Mouse (Mus musculus) MN1 (cell line): Measurements from ENCODE around the gene Golgb1.

Source experiments
- DNase-seq: peaks from one replicate; pipeline ENCODE4 v3.0.0-alpha.2; 2016; ENCODE audit warnings: low spot score

Golgb1 gene

DNA sequence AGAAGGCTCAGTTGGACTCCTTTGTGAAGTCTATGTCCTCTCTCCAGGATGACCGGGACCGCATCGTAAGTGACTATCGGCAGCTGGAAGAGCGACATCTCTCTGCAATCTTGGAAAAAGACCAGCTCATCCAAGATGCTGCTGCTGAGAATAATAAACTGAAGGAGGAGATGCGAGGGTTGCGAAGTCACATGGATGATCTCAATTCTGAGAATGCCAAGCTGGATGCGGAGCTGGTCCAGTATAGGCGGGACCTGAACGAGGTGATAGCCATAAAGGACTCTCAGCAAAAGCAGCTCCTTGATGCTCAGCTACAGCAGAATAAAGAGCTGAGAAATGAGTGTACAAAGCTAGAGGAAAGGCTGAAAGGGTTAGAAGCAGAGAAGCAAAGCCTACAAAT, 43.6 kb downstream of the Golgb1 start:
- no peak for DNase-seq

DNA sequence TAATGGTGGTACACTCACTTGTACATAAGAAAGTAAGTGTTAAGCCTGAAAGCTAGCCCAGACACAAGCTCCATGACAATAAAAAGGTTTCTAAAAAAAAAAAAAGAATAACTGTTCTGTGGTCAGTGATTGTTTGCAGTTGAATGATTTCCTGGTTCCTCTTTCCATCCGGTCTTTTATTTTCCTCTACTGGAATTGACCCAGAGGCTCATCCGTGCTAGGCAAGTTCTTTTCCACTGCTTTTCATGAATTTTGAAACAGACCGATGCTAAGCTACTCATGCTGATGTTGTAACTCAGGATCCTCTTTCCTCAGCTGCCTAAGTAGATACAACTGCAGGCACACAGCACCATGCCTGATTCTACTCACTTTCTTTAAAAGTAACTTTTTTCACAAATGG, 45.5 kb downstream of the Golgb1 start:
- no peak for DNase-seq

DNA sequence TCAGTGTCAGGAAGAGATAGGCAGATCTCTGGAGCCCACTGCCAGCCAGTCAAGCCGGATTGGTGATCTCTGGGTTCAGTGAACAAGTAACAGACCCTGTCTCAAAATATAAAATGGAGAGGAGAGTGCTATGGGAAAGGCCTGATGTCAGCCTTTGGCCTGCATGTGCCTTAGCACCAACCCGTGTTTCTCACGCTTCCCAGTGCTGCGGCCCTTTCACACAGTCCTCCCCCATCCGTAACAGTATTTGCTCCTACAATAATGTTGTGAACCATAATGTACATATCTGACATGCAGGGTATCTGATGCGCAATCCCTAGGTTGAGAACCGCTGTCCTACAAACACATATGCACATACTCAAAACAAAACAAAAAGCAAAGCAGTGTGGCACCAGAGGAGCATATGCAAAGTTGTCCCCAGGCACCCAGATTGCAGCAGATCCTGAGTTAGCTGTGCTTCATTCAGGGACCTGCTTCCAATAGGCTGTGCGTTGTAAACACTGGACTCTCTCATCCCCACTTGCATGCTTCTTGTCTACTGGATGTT, 46.2 kb downstream of the Golgb1 start:
- no peak for DNase-seq

DNA sequence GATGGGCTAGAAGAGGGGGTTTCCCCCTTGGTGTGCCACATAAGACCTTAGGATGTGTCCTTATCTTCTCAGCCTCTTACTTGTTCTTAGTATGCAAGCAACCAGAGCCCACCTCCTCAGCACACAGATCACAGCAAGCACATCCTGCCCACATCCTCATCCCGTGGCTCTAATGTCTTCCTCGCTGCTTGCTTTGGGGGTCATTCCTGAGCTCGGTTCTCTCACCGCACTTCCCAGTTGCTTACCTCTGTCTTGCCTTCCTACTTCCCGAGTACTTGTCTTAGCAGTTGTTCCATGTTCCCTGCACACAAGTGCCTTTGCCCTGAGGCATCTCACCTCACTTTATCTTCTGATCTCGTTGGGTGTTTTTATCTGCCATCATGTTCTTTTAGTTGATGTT, 47.0 kb downstream of the Golgb1 start:
- DNase-seq, result no peak

DNA sequence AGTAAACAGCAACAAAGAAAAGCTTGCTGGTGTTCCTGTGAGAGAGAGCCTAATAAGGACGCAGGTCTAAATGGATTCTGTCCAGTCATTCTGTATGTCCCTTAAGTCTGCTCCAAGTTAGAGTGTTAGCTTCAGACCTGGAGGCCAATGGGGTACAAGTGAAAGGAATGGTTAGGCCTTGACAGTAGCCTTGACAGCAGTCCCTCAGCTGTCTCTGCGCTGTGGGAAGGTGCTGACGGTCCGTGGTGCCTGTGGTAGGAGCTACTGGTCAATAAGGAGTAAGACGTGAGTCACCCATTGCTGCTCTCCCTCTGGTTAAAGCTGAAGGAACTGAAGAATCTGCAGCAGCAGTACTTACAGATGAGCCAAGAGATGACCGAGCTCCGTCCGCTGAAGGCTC, 49.4 kb downstream of the Golgb1 start:
- DNase-seq, result no peak

DNA sequence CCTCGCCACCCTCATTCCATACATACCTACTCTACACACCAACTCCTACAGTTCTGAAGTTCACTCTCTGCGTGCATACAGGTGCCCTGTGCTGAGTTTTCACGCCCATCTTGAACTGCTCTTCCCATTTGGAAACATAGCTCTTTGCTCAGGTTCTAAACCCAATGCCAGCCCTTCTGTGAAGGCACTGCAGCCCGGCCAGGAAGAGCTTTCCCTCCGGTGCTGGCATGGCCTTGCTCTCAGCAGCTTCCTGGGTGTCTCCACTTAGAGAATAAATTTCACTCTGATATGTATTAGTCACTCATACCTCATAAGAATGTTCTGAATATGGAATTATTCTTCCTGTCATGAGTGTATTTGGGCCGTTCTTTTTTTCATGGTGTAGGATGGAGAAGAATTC, 50.4 kb downstream of the Golgb1 start:
- no peak for DNase-seq

DNA sequence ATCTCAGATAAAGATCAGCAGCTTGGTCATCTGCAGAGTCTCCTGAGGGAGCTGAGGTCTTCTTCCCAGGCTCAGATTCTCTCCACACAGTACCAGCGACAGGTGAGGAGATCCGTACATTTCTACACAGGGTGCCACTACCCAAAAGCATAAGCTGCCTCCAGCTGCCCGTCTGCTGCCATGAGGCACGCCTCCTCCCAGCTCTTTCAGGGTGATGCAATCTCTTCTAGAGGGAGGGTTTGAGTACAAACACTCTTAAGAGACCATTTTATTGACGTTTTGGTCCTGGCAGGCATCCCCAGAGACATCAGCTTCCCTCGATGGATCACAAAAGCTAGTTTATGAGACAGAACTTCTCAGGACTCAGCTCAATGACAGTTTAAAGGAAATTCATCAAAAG, 50.9 kb downstream of the Golgb1 start:
- peak; percentile 20 for DNase-seq

DNA sequence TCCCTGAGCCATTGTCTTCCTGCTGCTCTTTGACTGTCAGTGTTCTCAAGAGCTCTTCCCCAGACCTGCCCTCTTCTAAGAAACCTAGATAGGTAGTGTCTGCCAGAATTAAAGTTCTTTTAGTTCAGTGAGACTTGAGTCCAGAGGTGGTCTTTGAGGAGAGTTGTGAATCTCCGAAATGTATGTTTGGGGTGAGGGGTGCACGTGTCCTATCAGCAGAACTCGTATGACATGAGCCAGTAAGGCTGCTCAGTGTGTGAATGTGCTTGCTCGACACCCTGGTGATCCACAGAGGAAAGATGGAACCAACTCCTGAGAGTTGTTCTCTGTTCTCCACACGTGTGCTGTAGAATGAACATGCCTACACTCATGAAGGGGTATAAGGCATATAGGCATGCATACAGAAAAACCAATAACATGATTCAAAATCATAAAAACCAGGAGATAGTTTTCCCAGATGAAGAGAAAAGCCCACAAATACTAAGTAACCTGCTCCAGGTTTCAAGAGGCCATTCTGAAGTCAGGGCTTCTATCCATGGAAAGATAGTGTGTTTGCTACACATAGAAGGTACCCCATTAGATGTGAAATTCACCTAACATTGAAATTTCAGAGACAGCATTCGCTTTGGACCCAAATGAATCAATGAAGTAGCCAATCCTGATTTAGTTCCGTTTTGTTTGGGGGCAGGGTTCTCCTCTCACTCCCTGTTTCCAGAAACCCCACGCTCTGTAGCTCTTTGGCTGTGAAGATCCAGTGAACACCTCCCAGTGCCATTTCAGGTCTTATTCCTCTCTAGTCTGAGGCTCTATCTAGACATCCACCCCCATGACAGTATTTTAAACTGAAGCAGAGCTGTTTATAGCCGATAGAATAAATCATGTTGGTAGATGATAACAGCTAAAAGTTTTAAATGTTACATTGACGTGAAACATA, 51.8 kb downstream of the Golgb1 start:
- DNase-seq, result no peak

DNA sequence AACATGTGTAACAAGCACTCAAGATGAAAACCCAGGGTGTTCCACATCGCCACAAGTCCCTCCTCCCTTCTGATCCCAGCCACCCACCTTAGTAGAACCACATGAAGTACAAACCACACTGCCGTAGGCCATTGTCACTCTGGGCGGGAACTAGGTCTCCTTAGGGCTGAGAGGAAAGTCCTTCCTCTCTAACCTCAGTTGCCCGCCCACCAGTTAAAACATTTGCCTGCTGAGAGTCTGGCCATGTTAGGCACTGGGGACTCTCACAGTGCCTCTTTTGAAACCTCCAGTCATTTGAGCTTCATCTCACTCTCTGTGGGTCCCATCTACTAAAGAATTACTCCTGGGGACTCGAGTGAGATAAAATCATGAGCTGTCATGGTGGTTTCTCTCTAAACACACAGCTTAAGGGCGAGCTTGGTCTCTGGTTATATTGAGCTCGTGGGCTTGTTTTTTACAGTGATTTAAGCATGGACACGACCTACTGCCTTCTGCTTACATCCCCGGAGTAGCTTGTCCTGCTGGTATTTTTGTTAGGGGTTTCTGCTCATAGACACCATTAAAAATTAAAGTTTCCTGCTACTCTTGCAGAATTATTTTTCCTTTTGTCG, 52.7 kb downstream of the Golgb1 start:
- DNase-seq, result no peak

DNA sequence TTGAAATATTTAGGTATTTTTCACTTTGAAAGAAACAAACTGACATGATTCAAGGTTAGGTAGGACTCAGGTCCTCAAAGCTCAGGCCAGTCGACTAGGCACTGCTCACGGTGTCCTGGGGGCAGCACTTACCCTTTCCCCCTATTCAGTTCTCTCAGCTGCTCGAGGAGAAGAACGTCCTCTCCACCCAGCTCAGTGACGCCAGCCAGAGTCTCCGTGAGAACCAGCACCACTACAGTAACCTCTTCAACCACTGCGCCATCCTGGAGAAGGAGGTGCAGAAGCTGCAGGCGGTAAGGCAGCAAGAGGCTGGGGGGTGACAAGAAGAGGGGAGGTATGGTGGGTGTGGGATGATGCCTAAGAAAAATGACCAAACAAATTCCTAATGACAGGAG, 53.2 kb downstream of the Golgb1 start:
- DNase-seq, result no peak

DNA sequence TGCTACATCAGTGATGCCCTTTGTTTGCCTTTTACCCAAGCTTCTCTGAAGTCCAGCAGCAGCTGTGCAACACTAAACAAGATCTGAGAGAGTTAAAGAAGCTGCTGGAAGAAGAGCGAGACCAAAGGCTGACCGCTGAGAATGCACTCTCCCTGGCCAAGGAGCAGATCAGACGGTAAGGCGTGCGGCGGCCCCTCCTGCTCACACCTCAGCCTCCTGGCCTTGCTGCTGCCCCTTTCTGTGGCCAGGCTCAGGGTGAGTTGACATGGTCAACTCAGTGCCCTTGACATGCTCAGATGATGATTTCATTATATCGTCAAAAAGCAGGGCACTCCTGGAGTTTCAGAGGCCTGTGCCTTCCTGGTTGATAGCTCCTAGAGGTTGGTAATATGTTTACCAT, 54.3 kb downstream of the Golgb1 start:
- DNase-seq, result no peak

DNA sequence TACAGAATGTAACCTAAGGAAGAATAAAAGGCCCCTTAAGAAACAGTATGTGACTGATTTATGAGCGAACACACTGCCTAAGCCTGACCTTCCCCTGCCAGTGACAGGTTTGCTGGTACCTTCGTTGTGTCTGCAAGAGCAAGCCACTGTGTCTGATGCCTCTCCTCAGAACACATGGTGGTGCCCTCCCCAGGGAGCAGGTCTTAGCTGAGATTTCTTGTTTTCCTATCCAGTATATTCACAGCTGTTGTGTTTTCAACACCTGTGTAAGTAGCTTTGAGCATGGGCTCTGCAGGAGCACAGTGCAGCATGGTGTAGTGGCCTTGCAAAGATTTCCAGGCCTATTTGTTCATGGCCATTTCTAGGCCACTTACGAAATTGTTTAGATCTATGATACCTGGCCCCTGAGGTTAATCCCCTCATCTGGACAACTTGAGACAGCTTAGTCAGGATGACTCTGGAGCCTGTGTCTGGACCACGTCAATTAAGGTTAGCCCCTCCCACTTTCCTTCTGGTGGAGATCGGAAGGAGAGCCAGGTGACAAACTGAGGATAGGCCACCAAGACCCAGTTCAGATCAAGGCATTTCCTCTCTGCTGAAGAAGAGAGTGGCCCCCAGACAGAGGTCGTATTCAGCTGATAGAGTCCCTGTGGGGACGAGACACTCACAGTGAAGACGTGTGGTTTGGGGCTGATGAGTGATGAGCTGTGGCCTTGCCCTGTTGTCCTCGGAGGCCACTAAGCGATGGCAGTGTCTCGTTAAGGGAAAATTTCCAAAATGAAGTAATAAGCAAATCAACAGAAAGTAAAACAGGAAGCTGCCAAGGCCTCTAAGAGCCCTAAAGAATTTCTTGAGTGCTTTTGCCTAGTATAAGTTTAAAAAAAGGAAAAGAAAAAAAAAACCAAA, 55.5 kb downstream of the Golgb1 start:
- DNase-seq, result no peak

DNA sequence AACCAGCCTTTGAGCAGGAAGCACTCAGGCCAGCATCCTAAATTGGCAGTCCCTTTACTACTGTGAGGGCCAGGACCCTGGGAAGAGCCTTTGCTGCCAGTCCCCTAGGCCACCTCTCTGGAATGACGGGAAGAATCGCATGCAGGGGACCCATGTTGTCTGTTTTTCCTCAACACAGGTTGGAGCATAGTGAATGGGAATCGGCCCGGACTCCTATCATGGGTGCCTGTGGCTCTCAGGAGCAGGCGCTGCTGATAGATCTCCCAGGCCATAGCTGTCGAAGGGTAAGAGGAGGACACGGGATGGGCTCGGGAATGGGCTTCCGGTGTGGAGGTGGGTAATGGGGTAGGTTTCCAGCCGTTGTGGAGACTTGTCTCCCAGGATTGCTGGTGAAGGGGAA, 56.4 kb downstream of the Golgb1 start:
- no peak for DNase-seq

DNA sequence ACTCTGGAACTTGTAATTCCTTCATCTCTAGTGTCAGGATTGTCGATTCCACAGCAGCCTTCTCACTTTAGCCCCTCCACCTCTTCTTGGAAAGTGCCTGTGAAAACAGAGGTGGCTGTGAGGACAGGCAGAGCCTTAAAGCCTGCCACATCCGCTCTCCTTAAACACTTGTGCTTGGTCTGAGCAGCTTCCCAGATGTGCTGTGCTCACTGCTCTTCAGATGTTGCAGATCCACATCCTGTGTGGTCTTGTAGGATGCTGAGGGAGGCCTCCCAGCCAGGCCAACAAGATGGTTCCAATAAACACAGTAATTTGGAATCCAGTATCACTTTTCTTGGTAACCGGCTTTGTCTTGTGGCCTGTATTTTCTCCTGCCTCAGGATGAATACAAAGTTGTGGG, 57.0 kb downstream of the Golgb1 start:
- DNase-seq, result no peak

DNA sequence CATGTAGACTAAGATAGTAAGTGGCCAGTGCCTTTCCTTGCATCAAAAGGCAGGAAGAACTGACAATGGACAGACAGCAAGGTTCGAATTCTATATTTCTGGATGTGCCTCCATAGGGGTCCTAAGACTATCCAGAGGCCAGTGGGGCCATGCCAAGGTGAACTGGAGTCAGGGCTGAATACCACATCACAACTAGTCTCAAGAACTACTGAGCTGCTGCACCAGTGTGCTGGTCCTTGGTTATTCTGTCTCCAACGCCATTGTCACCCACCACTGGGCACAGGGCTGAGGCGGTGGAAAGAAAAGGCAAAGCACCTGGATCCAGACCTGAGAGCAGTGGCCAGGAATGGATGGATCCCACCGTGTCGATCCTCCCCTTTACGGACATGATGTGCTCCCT, 57.6 kb downstream of the Golgb1 start:
- DNase-seq, result no peak

DNA sequence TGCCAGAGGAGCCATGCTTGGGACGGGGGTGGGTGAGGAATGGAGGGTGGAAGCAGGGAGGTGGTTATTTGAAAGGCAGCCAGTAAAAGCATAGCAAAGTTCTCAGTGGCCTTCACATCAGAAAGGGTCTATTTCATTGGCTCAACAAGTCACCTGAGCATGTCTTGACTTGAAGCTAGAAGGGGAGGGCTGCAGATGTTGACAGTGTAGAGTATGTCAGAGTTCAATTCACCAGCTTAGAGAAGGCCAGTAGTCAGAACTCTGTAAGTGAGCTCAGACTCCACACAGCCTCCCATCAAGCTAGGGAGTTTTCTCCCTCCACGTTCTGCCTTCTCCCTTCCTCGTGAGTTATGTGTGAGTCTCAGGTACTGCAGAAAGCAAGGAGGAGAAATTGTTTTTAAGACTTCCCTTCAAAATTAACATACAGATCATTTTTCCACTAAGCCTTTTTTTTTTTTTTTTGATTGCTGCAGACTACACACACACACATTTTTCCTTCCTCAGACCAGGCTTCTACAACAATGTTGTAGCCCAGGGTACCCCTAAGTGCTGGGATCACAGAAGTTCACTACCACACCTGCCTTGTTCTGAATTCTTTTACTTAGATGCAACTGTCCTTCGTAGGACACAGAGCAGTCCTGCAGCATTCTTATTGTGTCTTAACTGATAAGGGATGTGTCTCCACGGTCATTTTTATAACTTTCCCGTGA, 59.3 kb downstream of the Golgb1 start:
- DNase-seq, result no peak

DNA sequence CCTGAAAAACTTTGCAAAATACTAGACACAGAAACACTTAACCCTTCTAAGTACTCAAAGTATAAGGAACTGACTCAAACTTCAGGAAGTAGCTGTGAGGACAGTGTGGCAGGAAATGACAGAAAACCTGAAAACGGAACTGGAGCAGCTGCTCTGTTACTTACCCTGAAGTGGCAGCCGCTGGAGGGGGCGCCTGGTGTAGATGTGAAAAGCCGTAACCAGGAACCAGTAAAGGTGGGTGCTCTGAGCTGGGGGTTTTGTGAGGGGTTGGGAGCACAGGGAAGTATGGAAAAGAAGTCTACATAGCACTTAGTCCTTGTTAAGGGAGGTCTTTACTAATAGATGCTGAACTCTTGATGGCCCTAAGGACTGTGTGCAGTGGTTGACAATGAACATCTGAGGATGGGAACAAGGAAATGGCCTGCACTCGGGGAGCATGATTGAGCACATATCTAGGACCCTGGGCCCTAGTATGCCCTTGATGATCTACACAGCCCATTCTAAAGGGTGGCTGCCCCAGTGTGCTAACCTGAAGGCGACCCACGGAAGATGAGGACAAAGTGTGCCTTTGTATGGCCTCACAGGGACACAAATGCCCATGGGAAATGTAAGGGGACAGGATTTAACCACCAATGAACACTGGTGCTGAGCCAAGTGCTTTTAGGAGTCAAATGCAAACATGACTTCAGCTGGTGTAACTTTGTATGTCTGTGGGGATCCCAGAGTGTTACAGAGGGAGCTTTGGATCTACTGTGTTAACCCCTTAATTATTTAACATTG, 60.1 kb downstream of the Golgb1 start, which contains the start of gene Hcls1:
Gene Hcls1 (plus strand): TSS at position 143 of the 780 bp plus-strand sequence.
- DNase-seq, result no peak

DNA sequence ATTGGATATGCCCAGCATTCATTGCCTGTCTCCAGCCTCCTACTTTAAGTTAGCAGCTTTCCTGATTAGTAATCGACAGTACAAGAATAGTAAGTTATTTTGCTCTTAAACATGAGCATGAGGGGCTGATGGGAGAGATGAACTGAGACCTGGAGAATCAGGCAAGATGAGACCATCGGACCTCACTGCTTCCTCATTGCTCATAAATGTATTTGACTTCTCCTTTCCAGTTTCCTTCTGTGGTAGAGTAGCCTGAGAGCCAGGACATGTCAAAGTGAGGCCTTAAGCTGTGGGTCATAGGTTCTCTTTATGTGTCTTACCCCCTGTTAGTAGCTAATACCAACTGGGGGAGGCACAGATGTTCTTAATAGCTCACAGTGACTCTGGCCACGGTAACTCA, 60.9 kb downstream of the Golgb1 start:
- no peak for DNase-seq

DNA sequence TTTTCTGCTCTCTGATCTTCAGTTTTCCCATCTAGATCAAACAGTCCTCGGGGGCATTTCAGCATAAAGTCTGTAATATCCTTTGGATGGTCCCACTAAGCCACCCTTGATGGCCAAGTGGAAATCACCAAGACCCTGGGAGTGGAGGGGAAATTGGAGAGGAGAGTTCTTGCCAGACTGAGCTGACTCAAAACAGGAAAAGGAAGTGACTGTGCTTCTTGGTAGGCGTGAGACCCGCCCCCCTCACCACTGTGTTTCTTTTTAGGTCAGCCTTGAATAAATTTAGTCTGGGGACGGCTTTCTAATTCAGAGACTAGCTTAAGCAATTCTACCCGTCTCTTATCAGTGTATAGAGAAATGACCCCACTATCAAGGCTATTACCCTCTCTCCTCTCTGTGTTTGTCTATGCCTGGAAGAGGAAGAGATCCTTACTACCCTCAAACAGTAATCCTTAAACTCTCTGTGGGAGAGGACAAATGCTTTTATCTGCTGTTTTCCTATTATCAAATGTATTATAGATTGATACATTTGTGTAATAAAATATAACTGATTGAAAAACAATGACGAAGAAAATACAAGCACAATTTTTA, 66.3 kb downstream of the Golgb1 start:
- DNase-seq, result no peak

DNA sequence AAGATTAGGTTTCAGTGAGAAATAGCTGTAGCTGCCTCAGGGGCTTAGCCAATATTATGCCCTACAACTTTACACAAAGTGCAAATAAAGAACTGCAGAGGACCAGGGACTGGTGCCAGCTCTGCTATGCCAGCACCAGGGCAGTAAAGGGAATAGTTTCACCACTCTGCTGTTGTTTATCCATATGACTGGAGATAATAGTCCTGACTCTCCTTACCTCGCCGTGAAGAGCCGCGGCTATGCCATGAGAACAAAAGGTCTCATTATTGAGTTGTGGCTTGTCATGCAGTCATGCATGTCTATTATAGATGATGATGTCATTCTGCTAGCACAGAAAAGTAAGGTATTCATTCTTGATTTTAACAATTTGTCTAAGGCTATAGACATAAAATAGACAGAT, 67.0 kb downstream of the Golgb1 start:
- no peak for DNase-seq
